In the genomic region with DNA sequence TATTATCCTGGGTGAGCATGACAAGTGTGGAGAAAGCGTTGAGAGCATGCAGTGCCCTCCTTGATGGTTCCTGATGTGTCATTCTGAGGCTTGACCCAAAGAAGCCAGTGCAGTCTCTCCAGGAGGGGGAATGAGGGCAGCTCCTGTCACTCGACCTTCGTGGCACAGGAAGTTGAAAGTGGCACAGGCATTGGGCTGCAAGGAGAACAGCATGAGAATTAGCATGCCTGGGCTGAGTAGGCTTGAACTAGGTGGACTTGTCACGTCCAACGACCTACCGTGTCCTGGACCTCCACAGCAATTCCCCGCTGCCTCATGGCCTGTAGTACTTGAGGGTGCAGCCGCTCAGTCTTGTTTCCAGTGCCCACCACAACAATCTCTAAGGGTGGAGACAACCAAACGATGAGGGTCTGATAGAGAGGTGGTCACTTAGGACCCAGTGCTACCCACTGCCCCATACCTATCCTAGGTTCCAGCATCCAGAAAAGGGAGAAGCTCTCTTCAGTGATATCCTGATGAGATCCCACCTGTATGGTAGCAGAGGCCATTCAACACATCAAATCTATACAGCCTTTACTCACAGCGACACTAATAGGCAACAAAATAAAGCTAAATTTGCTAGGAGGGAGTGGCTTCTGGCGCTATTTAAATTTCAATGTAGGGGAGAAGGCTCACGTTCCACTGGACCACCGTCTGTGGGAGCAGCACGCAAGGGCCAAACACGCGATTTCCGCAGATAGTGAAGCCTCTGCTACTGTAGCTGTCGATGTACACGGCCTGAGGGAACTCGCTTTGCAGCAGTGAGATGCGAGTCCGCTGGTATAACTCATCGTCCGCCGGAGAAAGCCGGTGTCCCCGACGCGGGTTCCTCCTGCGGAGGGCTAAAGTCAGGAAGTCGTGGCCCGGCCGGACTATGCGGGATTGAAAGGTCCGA, we compare ENCODE assay signal across 8 mouse cellular contexts. TPM values are rescaled to one million over a fixed set of nuclear protein-coding genes. Genes with fewer than 3 reads are reported as not detected.
DNase-seq lines count a peak whose midpoint lies in the region; ATAC-seq and TF ChIP-seq lines count a peak whose summit lies in the region.

No protein-coding gene starts in this region.

- peaks cover 41% of the 10 kb centered on the region for H3K79me2 ChIP-seq in MEL (ENCODE audit: control insufficient read depth, insufficient read depth, low read length, poor library complexity)

- H3K27me3 ChIP-seq in heart, embryonic 14.5 days (ENCODE audit: control insufficient read depth, insufficient read depth, low read length) = no peaks in the 10 kb centered on the region
- H3K27me3 ChIP-seq in MEL (ENCODE audit: control insufficient read depth in 1 of 2, insufficient read depth in 2 of 2, low read length in 2 of 2) = no peaks in the 10 kb centered on the region
- no peaks in the 10 kb centered on the region for H3K27me3 ChIP-seq in forebrain, embryonic 14.5 days (replicated peaks; ENCODE audit: control insufficient read depth, insufficient read depth, low read length)
- H3K27me3 ChIP-seq in liver, embryonic 12.5 days (replicated peaks) = no peaks in the 10 kb centered on the region
- H3K27me3 ChIP-seq in stomach, embryonic 16.5 days (ENCODE audit: control insufficient read depth, insufficient read depth, low read length) = no peaks in the 10 kb centered on the region

- no peak for DNase-seq in heart, postnatal 36 days
- DNase-seq in MEL (ENCODE audit: low read depth, low spot score) = peak; percentile 49
- peak; percentile 16 for DNase-seq in forebrain, embryonic 14.5 days (ENCODE audit: low spot score)
- DNase-seq in layer of hippocampus, adult 9-11 months = no peak
- DNase-seq in thymus, postnatal 0 days (ENCODE audit: low spot score) = no peak

- TF ChIP-seq RAD21 in MEL (IDR thresholded peaks at IDR 0.05; ENCODE audit: low read depth, low read length) = no peak

- no peaks in the 10 kb centered on the region for H3K9me3 ChIP-seq in heart, embryonic 14.5 days (ENCODE audit: control insufficient read depth, low read length)
- no peaks in the 10 kb centered on the region for H3K9me3 ChIP-seq in MEL (replicated peaks; ENCODE audit: insufficient read depth, low read length)
- no peaks in the 10 kb centered on the region for H3K9me3 ChIP-seq in forebrain, embryonic 14.5 days (replicated peaks; ENCODE audit: control insufficient read depth, low read length)
- no peaks in the 10 kb centered on the region for H3K9me3 ChIP-seq in liver, embryonic 12.5 days (replicated peaks)
- no peaks in the 10 kb centered on the region for H3K9me3 ChIP-seq in stomach, embryonic 16.5 days (replicated peaks; ENCODE audit: control insufficient read depth, low read length)

- H3K4me2 ChIP-seq in heart, embryonic 14.5 days (ENCODE audit: low read length) = peak overlapping the region; percentile 96
- peak overlapping the region; percentile 99 for H3K4me2 ChIP-seq in forebrain, embryonic 14.5 days (ENCODE audit: low read length)
- peak overlapping the region; percentile 96 for H3K4me2 ChIP-seq in liver, embryonic 12.5 days
- H3K4me2 ChIP-seq in stomach, embryonic 16.5 days (ENCODE audit: low read depth, low read length) = peak overlapping the region; percentile 85

- no peak for TF ChIP-seq CTCF in MEL (IDR thresholded peaks at IDR 0.05 in 2 of 3, conservative IDR thresholded peaks at IDR 0.05 in 1 of 3; ENCODE audit: control insufficient read depth in 1 of 3, insufficient read depth in 1 of 3, low read depth in 2 of 3, low read length in 3 of 3, poor library complexity in 1 of 3, severe bottlenecking in 1 of 3)

- peak overlapping the region; percentile 90 for H3K9ac ChIP-seq in heart, embryonic 14.5 days (ENCODE audit: low read length)
- peak overlapping the region; percentile 89 for H3K9ac ChIP-seq in MEL (ENCODE audit: control insufficient read depth, low read depth, low read length, poor library complexity, severe bottlenecking)
- H3K9ac ChIP-seq in forebrain, embryonic 14.5 days (ENCODE audit: low read length) = peak overlapping the region; percentile 82
- peak overlapping the region; percentile 89 for H3K9ac ChIP-seq in liver, embryonic 12.5 days
- H3K9ac ChIP-seq in stomach, embryonic 16.5 days (ENCODE audit: low read length) = peak overlapping the region; percentile 87

- ATAC-seq in heart, embryonic 14.5 days (ENCODE audit: insufficient number of reproducible peaks, insufficient read depth, low FRiP score, low read depth) = no peak
- ATAC-seq in forebrain, embryonic 14.5 days = no peak
- ATAC-seq in liver, embryonic 12.5 days = peak; percentile 0
- ATAC-seq in stomach, embryonic 16.5 days (ENCODE audit: insufficient read depth, low FRiP score) = no peak

- TF ChIP-seq POLR2A in MEL (IDR thresholded peaks at IDR 0.05; ENCODE audit: control insufficient read depth in 1 of 2, insufficient read depth in 1 of 2, low read depth in 1 of 2, low read length in 2 of 2, poor library complexity in 1 of 2) = peak in 1 of 2 experiments; percentile 13; a peak in 1 of 4 replicates

- intact Hi-C loops in heart, postnatal 36 days (cut with DNase I) = no loop called here

- H3K36me3 ChIP-seq in heart, embryonic 14.5 days (ENCODE audit: control insufficient read depth, insufficient read depth, low read length) = peaks cover 52% of the 10 kb centered on the region
- H3K36me3 ChIP-seq in MEL (ENCODE audit: control insufficient read depth in 1 of 2, insufficient read depth in 2 of 2, low read length in 2 of 2) = peaks cover 4 to 35% of the 10 kb centered on the region in 2 experiments
- peaks cover 50% of the 10 kb centered on the region for H3K36me3 ChIP-seq in forebrain, embryonic 14.5 days (ENCODE audit: control insufficient read depth, insufficient read depth, low read length)
- H3K36me3 ChIP-seq in liver, embryonic 12.5 days = peaks cover 52% of the 10 kb centered on the region
- 0 out of 2 replicates have a peak, but pooled peaks cover 13% of the 10 kb centered on the region for H3K36me3 ChIP-seq in stomach, embryonic 16.5 days (ENCODE audit: control insufficient read depth, insufficient read depth, low read length)

- TF ChIP-seq EP300 in MEL (IDR thresholded peaks at IDR 0.05; ENCODE audit: low read depth in 1 of 2, low read length in 2 of 2) = no peak

- H3K4me1 ChIP-seq in heart, embryonic 14.5 days (ENCODE audit: control insufficient read depth in 2 of 2, insufficient read depth in 2 of 2, low read length in 2 of 2) = peaks cover 18 to 35% of the 10 kb centered on the region in 2 experiments
- H3K4me1 ChIP-seq in MEL (ENCODE audit: control insufficient read depth in 1 of 2, insufficient read depth in 2 of 2, low read length in 2 of 2) = peaks cover 0 to 50% of the 10 kb centered on the region in 2 experiments; a peak in 3 of 4 replicates
- peaks cover 23% of the 10 kb centered on the region for H3K4me1 ChIP-seq in forebrain, embryonic 14.5 days (ENCODE audit: control insufficient read depth, insufficient read depth, low read length)
- peaks cover 82% of the 10 kb centered on the region for H3K4me1 ChIP-seq in liver, embryonic 12.5 days
- H3K4me1 ChIP-seq in stomach, embryonic 16.5 days (ENCODE audit: control insufficient read depth, insufficient read depth, low read length) = peaks cover 33% of the 10 kb centered on the region

- peak overlapping the region; percentile 80 to 81 for H3K4me3 ChIP-seq in heart, embryonic 14.5 days (ENCODE audit: control insufficient read depth in 1 of 2, insufficient read depth in 1 of 2, low read depth in 1 of 2, low read length in 2 of 2)
- H3K4me3 ChIP-seq in MEL (ENCODE audit: control insufficient read depth in 1 of 2, insufficient read depth in 1 of 2, low read depth in 2 of 2, low read length in 2 of 2) = peak overlapping the region; percentile 66 to 79
- peak overlapping the region; percentile 72 for H3K4me3 ChIP-seq in forebrain, embryonic 14.5 days (ENCODE audit: low read depth, low read length)
- peak overlapping the region; percentile 80 for H3K4me3 ChIP-seq in liver, embryonic 12.5 days
- peak overlapping the region; percentile 84 for H3K4me3 ChIP-seq in stomach, embryonic 16.5 days (replicated peaks; ENCODE audit: low read length)

- WGBS in heart, embryonic 14.5 days = 12% methylated on average over 35 of the region's 35 CpGs
- 15% methylated on average over 35 of the region's 35 CpGs for WGBS in forebrain, embryonic 14.5 days
- 8% methylated on average over 35 of the region's 35 CpGs for WGBS in liver, embryonic 12.5 days (ENCODE audit: insufficient replicate concordance)
- 10% methylated on average over 35 of the region's 35 CpGs for WGBS in stomach, embryonic 16.5 days

- peak overlapping the region; percentile 73 to 94 for H3K27ac ChIP-seq in heart, embryonic 14.5 days (replicated peaks in 1 of 2; ENCODE audit: control insufficient read depth in 1 of 2, insufficient read depth in 1 of 2, low read depth in 2 of 2, low read length in 2 of 2)
- peak overlapping the region; percentile 90 for H3K27ac ChIP-seq in MEL (ENCODE audit: control insufficient read depth, low read depth, low read length)
- peak overlapping the region; percentile 95 for H3K27ac ChIP-seq in forebrain, embryonic 14.5 days (ENCODE audit: low read depth, low read length)
- H3K27ac ChIP-seq in liver, embryonic 12.5 days = peak overlapping the region; percentile 95
- H3K27ac ChIP-seq in stomach, embryonic 16.5 days (ENCODE audit: low read length) = peak overlapping the region; percentile 93

RNA-seq across cellular contexts. Expression of a gene that starts 1.1 kb away (rescaled TPM):
- 74.3 and 78.1 TPM in 2 replicates for polyA plus RNA-seq in heart, embryonic 14.5 days (2014; fragmentation: Nextera tagmentation; extraction: Ambion mirVana)
- 10 to 100 TPM; 69.2 to 76.5 TPM for total RNA-seq in heart, postnatal 36 days (2021)
- total RNA-seq in MEL (2012; rRNA removed) = 38.0 and 42.7 TPM in 2 replicates
- polyA plus RNA-seq in MEL (2012; ENCODE audit: insufficient read depth in 1 of 2, insufficient read length in 2 of 2, low read depth in 1 of 2, low replicate concordance in 2 of 2, missing spikeins in 1 of 2) = 10 to 100 TPM in 1 of 2 experiments, not detected in 1; 66.8 TPM
- 82.7 and 105 TPM in 2 replicates for polyA plus RNA-seq in forebrain, embryonic 14.5 days (2014; fragmentation: Nextera tagmentation; extraction: Ambion mirVana)
- polyA plus RNA-seq in liver, embryonic 12.5 days (2016; fragmentation: Nextera tagmentation; extraction: Ambion mirVana) = 34.8 and 38.9 TPM in 2 replicates
- 27.9 and 38.5 TPM in 2 replicates for polyA plus RNA-seq in stomach, embryonic 16.5 days (2015; fragmentation: Nextera tagmentation; extraction: Ambion mirVana)
- polyA plus RNA-seq in thymus, postnatal 0 days (2015; fragmentation: Nextera tagmentation; extraction: Ambion mirVana) = 96.1 and 101 TPM in 2 replicates

RNA-seq across cellular contexts. Expression of a gene that starts 3.5 kb away (rescaled TPM):
- 71.8 and 71.9 TPM in 2 replicates for polyA plus RNA-seq in heart, embryonic 14.5 days (2014; fragmentation: Nextera tagmentation; extraction: Ambion mirVana)
- total RNA-seq in heart, postnatal 36 days (2021) = 10 to 100 TPM; 21.2 to 24.3 TPM
- 64.9 and 85.8 TPM in 2 replicates for total RNA-seq in MEL (2012; rRNA removed)
- 100 to 1,000 TPM in 1 of 2 experiments, not detected in 1; 126 TPM for polyA plus RNA-seq in MEL (2012; ENCODE audit: insufficient read depth in 1 of 2, insufficient read length in 2 of 2, low read depth in 1 of 2, low replicate concordance in 2 of 2, missing spikeins in 1 of 2)
- polyA plus RNA-seq in forebrain, embryonic 14.5 days (2014; fragmentation: Nextera tagmentation; extraction: Ambion mirVana) = 188 and 190 TPM in 2 replicates
- 52.7 and 58.9 TPM in 2 replicates for polyA plus RNA-seq in liver, embryonic 12.5 days (2016; fragmentation: Nextera tagmentation; extraction: Ambion mirVana)
- 112 and 137 TPM in 2 replicates for polyA plus RNA-seq in stomach, embryonic 16.5 days (2015; fragmentation: Nextera tagmentation; extraction: Ambion mirVana)
- 115 and 120 TPM in 2 replicates for polyA plus RNA-seq in thymus, postnatal 0 days (2015; fragmentation: Nextera tagmentation; extraction: Ambion mirVana)

RNA-seq across cellular contexts. Expression of a gene that starts 6.1 kb away (rescaled TPM):
- polyA plus RNA-seq in heart, embryonic 14.5 days (2014; fragmentation: Nextera tagmentation; extraction: Ambion mirVana) = 94.2 and 97.5 TPM in 2 replicates
- 10 to 100 TPM; 48.7 to 52.2 TPM for total RNA-seq in heart, postnatal 36 days (2021)
- total RNA-seq in MEL (2012; rRNA removed) = 488 and 550 TPM in 2 replicates
- polyA plus RNA-seq in MEL (2012; ENCODE audit: insufficient read depth in 1 of 2, insufficient read length in 2 of 2, low read depth in 1 of 2, low replicate concordance in 2 of 2, missing spikeins in 1 of 2) = 100 to 1,000 TPM in 1 of 2 experiments, not detected in 1; 519 TPM
- polyA plus RNA-seq in forebrain, embryonic 14.5 days (2014; fragmentation: Nextera tagmentation; extraction: Ambion mirVana) = 125 and 136 TPM in 2 replicates
- polyA plus RNA-seq in liver, embryonic 12.5 days (2016; fragmentation: Nextera tagmentation; extraction: Ambion mirVana) = 173 and 184 TPM in 2 replicates
- 134 and 147 TPM in 2 replicates for polyA plus RNA-seq in stomach, embryonic 16.5 days (2015; fragmentation: Nextera tagmentation; extraction: Ambion mirVana)
- polyA plus RNA-seq in thymus, postnatal 0 days (2015; fragmentation: Nextera tagmentation; extraction: Ambion mirVana) = 161 and 172 TPM in 2 replicates

RNA-seq across cellular contexts. Expression of a gene that starts 12.4 kb away (rescaled TPM):
- 39.8 and 46.9 TPM in 2 replicates for polyA plus RNA-seq in heart, embryonic 14.5 days (2014; fragmentation: Nextera tagmentation; extraction: Ambion mirVana)
- total RNA-seq in heart, postnatal 36 days (2021) = 10 to 100 TPM; 12.1 to 19.5 TPM
- total RNA-seq in MEL (2012; rRNA removed) = 43.2 and 43.5 TPM in 2 replicates
- 10 to 100 TPM in 1 of 2 experiments, not detected in 1; 44.9 TPM for polyA plus RNA-seq in MEL (2012; ENCODE audit: insufficient read depth in 1 of 2, insufficient read length in 2 of 2, low read depth in 1 of 2, low replicate concordance in 2 of 2, missing spikeins in 1 of 2)
- polyA plus RNA-seq in forebrain, embryonic 14.5 days (2014; fragmentation: Nextera tagmentation; extraction: Ambion mirVana) = 162 and 187 TPM in 2 replicates
- polyA plus RNA-seq in liver, embryonic 12.5 days (2016; fragmentation: Nextera tagmentation; extraction: Ambion mirVana) = 28.3 and 29.3 TPM in 2 replicates
- polyA plus RNA-seq in stomach, embryonic 16.5 days (2015; fragmentation: Nextera tagmentation; extraction: Ambion mirVana) = 82.0 and 86.6 TPM in 2 replicates
- 44.3 and 47.0 TPM in 2 replicates for polyA plus RNA-seq in thymus, postnatal 0 days (2015; fragmentation: Nextera tagmentation; extraction: Ambion mirVana)

RNA-seq across cellular contexts. Expression of a gene that starts 31.3 kb away (rescaled TPM):
- 16.1 and 20.6 TPM in 2 replicates for polyA plus RNA-seq in heart, embryonic 14.5 days (2014; fragmentation: Nextera tagmentation; extraction: Ambion mirVana)
- total RNA-seq in heart, postnatal 36 days (2021) = 10 to 100 TPM; 13.9 to 16.9 TPM
- total RNA-seq in MEL (2012; rRNA removed) = 0.08 and 0.10 TPM in 2 replicates
- polyA plus RNA-seq in MEL (2012; ENCODE audit: insufficient read depth in 1 of 2, insufficient read length in 2 of 2, low read depth in 1 of 2, low replicate concordance in 2 of 2, missing spikeins in 1 of 2) = under 1 TPM in 1 of 2 experiments, not detected in 1; 0.22 TPM
- 14.5 and 18.1 TPM in 2 replicates for polyA plus RNA-seq in forebrain, embryonic 14.5 days (2014; fragmentation: Nextera tagmentation; extraction: Ambion mirVana)
- 1.1 and 1.4 TPM in 2 replicates for polyA plus RNA-seq in liver, embryonic 12.5 days (2016; fragmentation: Nextera tagmentation; extraction: Ambion mirVana)
- 5.6 and 7.9 TPM in 2 replicates for polyA plus RNA-seq in stomach, embryonic 16.5 days (2015; fragmentation: Nextera tagmentation; extraction: Ambion mirVana)
- polyA plus RNA-seq in thymus, postnatal 0 days (2015; fragmentation: Nextera tagmentation; extraction: Ambion mirVana) = 3.5 and 3.7 TPM in 2 replicates

Comparison
In these comparisons a context has a peak if more than half of its experiments do, and no peak if none do; other contexts are left out.
1. DNase-seq: peak in MEL (single experiment) and forebrain, embryonic 14.5 days (single experiment); none in heart, postnatal 36 days (0 of 2), layer of hippocampus, adult 9-11 months (single experiment) and thymus, postnatal 0 days (single experiment).
2. Peak in every context shown above with its lines, with median percentiles within 50 percentile points of each other: H3K27ac ChIP-seq, H3K4me2 ChIP-seq, H3K4me3 ChIP-seq and H3K9ac ChIP-seq.